Mouse (Mus musculus): ENCODE measurements at regions not wholly inside any gene's neighbourhood (a gene's known extent, or its start where the extent isn't known, plus 50 kb on each side); places are given as distances from the start of the nearest gene placed in this dataset.

DNA sequence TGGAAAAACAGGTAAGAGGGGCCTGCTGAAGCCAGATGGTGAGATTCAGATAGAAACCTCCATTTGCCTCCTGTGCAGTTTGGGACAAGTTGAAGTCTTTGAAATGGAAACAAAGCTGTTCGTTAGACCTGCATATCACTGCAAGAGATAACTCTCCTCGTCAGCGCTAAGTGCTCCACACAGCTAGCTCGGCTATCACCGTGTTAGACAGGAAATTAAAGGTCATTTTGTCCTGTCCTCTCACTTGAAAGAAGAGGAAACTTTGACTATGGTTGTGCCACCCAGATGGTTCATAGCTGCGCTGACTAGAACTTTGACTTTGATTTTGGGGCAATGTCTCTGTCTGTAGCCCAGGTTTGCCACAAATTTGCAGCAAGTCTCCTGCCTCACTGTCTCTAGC lies 198.5 kb upstream of the Bcl6 start:
- no peak for TF ChIP-seq GATA4 (IDR thresholded peaks at IDR 0.05; ENCODE audit: insufficient replicate concordance, low read length)

DNA sequence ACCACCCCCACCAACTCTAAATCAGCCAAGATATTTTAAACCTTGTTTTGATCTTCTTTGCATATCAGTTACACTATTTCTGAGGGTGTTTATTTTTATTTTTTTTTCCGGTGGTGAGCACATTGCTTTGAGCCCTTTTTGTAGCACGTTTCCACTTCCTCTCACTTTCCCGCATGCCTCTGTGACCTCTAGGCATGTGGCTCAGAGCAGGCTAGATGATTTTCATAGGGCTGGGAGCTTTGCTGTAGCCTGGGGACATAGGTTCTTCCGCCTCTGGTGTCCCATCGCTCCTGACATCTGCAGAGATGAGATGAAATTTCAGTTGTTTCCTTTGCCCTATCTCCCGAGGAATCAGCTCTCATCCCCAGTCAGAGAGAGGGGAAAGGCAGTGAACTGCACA lies 197.3 kb upstream of the Bcl6 start:
- TF ChIP-seq GATA4 (IDR thresholded peaks at IDR 0.05; ENCODE audit: insufficient replicate concordance, low read length) = no peak

DNA sequence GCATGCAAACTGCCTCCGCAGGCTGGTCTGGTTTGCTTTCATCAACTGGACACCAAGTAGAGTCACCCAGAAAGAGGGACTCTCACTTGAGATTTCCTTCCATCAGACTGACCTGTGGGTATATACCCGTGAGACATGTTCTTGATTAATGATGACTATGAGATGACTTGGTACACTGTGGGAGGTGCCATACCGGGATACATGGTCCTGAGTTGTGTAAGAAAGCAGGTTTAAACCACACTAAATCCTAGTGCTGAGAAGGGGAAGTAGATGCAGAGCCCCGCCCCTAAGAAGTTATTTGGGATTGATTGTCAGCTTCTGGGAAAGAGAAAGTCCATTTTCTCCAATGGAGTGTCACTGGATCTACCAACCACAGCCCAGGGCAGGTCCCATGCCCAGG lies 196.2 kb upstream of the Bcl6 start:
- no peak for TF ChIP-seq GATA4 (IDR thresholded peaks at IDR 0.05; ENCODE audit: insufficient replicate concordance, low read length)

DNA sequence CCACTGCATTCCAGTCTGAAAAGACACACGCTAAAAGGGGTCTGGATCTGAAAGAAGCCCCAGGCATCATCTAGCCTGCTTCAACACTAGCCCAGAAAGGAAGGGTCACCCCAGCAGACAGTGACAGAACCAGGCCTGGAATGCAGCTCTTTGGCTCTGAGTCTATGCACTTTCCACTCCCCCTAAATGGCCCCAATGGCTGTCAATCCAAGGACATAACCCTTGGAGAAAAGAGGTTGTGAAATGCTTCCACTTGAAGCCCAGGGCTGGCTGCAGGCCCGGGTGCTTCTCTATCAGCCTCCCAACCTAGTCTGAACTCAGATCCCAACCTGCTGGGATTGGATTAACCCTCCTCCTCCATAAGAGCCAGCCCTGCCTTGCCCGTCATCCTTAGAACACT lies 194.6 kb upstream of the Bcl6 start:
- no peak for TF ChIP-seq GATA4 (IDR thresholded peaks at IDR 0.05; ENCODE audit: insufficient replicate concordance, low read length)

DNA sequence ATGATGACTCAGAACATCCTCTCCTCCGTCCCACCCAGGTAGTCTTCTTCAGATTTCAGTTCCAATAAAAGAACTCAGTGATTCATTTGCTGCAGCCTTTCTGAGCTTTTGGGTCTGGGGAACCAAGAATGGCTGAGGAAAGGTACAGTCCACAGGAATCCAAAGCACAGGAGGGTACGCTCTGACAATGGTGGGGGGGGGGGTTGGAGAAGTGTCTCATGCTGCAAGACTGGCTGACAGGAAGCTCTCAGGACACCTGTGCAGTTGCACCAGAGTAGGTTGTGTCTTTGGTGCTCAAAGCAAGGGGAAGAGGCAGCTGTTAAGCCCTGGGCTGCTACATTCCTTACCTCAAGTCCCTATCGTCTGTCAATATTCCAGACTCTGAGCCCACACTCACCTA lies 192.7 kb upstream of the Bcl6 start:
- no peak for TF ChIP-seq GATA4 (IDR thresholded peaks at IDR 0.05; ENCODE audit: insufficient replicate concordance, low read length)

DNA sequence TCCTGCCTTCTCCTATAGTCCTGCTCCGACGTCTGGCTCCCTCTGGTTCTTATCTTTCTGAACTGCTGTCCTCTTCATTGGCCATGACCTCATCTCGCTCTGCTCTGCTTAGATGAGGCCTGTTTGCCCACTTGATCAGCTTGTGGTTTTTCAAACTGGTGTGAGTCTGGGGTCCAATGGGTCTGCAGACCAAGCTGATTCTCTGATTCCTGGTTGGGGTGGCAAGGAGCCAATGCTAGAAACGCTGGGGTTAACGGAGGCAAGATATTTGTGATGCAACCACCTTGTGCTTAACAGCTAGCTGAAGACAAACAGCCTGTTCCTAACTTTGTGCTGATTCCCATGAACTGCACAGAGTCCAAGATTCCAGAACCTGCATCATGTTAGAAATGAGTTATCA lies 192.0 kb upstream of the Bcl6 start:
- no peak for TF ChIP-seq GATA4 (IDR thresholded peaks at IDR 0.05; ENCODE audit: insufficient replicate concordance, low read length)

DNA sequence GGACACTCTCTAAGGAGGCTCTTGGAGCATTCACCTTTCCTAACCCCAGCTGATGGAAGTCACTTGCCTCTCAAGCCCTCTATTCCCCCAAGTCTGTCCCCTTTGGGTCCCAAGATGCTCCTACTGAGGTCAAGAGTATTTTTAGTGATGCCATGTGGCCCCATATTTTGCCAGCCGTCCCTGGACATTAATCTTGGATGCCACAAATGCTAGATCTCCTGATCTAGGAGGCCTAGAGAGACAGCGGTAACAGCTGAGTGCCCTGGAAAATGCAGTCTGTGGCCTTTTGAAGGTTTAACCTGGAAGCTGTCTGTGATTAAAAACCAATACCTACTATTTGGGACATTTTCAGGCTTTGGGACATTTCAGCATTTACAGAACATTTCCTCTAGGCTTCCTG lies 188.9 kb upstream of the Bcl6 start:
- no peak for TF ChIP-seq GATA4 (IDR thresholded peaks at IDR 0.05; ENCODE audit: insufficient replicate concordance, low read length)

DNA sequence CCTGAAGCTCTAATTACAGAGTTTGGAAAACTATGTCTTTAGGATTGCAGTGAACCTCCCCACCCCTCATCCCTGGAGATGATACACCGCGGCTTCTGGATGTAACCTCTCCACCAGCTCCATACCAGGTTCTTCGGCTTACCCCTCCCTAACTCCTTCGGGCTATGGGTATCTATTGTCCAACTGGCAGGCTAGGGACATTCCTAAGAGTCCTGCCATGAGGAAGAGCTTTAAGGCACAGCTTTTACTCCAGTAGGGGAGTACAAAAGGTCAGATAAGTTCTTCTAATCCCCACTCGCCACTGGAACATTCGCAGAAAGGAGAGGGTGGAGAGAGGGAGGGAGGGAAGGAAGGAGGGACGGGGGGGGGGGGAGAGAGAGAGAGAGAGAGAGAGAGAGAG lies 188.5 kb upstream of the Bcl6 start:
- TF ChIP-seq GATA4 (IDR thresholded peaks at IDR 0.05; ENCODE audit: insufficient replicate concordance, low read length) = no peak

DNA sequence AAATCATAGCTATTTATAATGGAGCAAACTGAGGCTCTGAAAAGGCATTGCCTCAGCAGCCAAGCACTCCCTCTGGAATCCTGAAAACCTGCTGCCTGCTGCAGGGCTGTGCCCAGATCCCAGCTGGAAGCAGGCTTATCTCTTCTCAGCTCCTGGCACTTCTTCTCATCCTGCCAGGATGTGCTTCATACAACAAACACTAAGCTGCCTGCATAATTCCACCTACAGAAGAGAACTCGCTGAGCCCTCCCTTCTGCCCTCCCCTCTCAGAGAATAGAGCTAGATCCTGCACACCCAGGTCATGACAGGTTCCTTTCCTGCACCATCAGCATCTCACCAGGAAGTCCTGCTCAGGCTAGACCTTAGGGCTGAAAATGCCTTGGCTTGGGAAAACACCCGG lies 187.4 kb upstream of the Bcl6 start:
- no peak for TF ChIP-seq GATA4 (IDR thresholded peaks at IDR 0.05; ENCODE audit: insufficient replicate concordance, low read length)

DNA sequence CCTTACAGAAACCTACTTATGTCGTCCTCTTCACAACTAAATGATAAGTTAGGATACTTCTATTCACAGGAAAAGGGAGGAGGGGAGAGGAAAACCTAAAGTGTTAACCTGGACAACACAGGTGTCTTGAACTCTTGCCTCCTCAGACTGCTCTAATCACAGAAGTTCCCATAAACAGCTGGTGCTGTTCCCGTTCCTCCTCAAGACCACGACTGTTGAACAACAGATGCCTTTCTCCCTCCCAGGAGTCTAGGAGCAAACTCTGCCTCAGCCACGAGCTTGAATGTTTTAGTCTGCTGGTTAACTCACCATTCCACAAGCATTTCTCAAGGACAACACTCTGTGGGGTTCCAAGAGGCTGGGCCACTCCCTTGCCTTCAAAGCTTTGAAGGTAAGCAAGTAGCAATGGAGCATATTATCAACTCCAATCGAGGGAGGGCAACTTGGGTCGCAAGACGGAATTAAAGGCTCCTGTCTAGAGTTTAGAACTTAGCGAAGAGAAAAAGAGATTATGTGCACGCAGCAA lies 186.6 kb upstream of the Bcl6 start:
- TF ChIP-seq GATA4 (IDR thresholded peaks at IDR 0.05; ENCODE audit: insufficient replicate concordance, low read length) = no peak

DNA sequence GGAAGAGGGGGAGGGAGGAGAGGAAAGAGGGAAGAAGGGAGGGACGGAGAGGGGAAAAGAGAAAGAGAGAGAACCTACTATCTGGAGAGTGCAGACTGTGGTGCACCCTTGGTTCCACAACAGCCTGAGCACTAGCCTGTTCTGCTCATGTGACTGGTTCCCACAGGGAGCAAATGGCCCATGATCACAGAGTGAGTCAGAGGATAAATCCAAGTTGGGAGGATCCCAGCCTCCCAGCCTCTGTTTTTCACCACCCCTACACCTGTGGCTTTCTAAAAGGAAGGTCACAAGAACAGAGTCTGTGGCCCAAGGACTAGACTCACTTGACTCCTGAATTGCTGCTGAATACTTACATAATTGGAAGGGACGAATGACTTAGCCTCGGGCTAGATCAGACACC lies 185.9 kb upstream of the Bcl6 start:
- no peak for TF ChIP-seq GATA4 (IDR thresholded peaks at IDR 0.05; ENCODE audit: insufficient replicate concordance, low read length)

DNA sequence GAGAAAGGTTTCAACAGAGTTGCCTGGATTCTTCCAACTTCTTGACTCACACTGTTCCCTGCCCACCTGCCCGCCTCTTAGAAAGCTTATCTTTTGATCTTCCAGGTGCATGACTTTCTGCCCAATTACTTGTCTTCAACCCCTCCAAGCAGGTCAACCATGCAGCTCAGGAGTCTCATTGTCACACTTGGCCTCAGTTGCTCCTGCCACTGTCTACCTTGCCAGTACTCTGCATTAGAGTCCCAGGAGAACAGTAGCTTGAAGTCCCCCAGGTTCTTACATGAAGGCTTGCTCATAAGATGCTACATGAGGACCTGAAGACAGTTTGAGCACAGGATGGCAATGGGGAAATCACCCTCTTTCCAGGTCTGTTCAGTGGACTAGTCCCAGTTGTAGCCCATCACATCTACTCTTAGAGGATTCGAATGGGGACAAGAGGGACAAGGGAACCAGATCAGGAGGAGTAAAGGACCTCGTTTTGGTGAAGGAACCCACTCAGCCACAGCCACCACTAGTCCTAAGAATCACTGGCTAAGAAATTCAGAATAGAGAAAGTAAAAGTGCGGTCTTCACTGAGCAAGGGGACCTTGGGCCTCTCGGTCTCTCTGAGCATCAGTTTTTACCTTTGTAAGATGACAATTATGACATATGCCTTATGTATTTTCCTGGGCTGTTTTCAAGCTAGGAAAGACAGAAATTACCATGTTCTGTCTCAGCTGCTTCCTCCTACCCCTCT lies 185.3 kb upstream of the Bcl6 start:
- no peak for TF ChIP-seq GATA4 (IDR thresholded peaks at IDR 0.05; ENCODE audit: insufficient replicate concordance, low read length)

DNA sequence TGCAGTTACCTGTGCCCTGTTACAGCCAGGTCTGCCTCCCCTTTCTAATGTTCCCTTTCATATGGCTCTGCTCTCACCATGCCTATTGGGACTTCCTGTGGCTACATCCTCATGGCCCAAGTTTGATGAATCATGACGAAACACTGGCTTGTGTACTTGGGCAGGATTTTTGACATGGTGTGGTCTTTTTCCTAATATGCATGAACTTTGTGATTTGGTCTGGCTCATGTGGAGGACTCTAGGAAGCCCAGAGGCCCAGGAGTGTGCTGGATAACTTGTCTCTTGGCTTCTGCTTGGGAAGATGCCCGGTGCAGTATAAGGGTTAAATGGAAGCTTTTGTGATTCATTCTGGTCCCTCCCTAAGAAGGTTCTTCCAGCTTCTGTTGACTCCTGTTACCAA lies 184.0 kb upstream of the Bcl6 start:
- TF ChIP-seq GATA4 (IDR thresholded peaks at IDR 0.05; ENCODE audit: insufficient replicate concordance, low read length) = no peak

DNA sequence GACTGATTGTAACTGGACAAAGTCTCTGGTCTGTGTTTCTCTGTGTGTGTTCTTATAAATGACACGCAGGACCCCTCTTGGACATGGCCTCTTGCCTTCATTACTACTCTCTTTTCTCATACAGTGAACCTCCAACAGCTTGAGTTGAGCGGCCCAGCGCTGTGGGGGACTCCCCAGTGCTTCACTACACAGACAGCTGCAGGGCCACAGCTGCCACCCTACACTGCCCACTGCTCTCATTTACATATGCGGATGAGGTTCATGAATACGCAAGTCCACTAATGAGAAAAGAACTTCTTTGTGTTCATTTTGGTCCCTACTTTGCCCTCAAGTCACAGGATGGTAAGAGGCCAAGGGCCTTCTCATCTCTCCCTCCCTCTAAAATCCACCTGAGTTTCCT lies 183.4 kb upstream of the Bcl6 start:
- TF ChIP-seq GATA4 (IDR thresholded peaks at IDR 0.05; ENCODE audit: insufficient replicate concordance, low read length) = no peak

DNA sequence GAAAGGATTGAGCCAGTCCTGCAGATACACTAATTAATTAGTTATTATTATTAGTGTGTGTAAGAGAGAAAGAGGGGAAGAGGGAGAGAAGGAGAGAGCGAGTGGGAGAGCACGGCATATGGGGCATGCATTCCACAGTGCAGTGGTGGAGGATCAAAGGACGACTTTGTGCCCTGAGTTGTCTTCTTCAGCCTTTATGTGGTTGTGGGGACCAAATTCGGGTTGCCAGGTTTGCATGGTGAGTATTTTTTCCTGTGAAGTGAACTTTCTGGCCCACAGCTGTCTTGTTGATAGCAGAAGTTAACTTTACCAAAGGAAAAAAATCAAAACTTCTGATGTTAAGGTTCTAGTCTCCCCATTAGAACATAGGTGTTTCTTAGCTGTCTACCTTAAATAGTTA lies 182.5 kb upstream of the Bcl6 start:
- TF ChIP-seq GATA4 (IDR thresholded peaks at IDR 0.05; ENCODE audit: insufficient replicate concordance, low read length) = no peak

DNA sequence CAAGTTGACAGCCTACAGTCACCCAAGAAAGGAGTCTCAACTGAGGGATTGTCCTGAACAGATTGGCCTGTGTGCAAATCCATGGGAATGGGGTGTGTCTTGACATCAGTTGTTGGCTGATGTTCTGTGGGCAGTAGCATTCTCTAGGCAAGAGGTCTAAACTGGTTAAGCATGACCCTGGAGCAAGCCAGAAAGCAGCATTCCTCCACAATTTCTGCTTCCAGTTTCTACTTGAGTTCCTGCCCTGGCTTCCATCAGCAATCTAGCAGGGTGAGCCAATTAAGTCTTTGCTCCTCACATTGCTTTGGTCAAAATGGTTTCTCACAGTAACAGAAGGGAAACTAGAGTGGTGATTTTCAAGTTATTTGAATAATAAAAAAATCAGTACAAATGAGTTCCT lies 177.8 kb upstream of the Bcl6 start:
- TF ChIP-seq GATA4 (IDR thresholded peaks at IDR 0.05; ENCODE audit: insufficient replicate concordance, low read length) = no peak

DNA sequence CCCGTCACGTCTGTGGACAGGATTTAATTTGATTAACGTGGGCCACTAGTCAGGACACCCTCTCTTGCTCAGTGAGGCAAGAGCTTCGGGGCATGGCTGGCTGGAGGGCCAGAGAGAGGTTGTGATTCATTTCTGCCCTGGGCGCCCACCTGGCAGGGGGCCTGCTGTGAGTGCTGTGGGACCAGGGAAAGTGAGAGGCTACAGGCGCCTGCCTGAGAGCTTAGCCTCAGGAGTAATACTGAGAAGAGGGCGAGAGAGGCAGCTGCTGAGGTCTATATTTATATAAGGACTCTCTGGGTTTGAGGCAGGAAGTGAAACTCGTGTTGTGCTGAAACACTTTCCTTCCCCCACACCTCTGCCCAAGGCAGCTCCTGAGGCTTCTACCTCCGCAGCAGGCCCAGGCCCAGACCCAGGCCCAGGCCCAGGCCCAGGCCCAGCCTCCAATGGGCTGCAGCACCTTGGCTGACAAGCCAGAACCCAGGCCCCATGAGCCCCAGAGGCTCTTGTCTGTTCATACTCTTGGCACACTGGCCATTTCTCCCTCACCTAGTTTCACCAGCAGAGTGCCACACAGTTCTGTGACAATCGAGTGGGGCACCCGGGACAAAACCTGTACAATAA lies 176.9 kb upstream of the Bcl6 start:
- no peak for TF ChIP-seq GATA4 (IDR thresholded peaks at IDR 0.05; ENCODE audit: insufficient replicate concordance, low read length)

Measured in liver, adult (tissue).